Mouse (Mus musculus) adrenal gland, postnatal 4 days (tissue): ENCODE measurements around the gene Mki67. TPM values are rescaled to one million over a fixed set of nuclear protein-coding genes. Genes with fewer than 3 reads are reported as not detected.
A peak's percentile ranks its signal among the peaks of the same experiment; 100 is the strongest.

Experiments used
- DNase-seq, 2 experiments: peaks; one replicate each; pipeline ENCODE4 v3.0.0; 2021 to 2022; ENCODE audit warnings: low spot score in 2 of 2, mixed read lengths in 2 of 2
- total RNA-seq, 2 experiments: library from RNA; stranded (reverse); gene quantifications; 2 replicates each; pipeline ENCODE4 v1.2.3; 2021

The Mki67 gene
- total RNA-seq, 2 experiments from 2014 or later, result 68.1 to 95.6 TPM

DNA sequence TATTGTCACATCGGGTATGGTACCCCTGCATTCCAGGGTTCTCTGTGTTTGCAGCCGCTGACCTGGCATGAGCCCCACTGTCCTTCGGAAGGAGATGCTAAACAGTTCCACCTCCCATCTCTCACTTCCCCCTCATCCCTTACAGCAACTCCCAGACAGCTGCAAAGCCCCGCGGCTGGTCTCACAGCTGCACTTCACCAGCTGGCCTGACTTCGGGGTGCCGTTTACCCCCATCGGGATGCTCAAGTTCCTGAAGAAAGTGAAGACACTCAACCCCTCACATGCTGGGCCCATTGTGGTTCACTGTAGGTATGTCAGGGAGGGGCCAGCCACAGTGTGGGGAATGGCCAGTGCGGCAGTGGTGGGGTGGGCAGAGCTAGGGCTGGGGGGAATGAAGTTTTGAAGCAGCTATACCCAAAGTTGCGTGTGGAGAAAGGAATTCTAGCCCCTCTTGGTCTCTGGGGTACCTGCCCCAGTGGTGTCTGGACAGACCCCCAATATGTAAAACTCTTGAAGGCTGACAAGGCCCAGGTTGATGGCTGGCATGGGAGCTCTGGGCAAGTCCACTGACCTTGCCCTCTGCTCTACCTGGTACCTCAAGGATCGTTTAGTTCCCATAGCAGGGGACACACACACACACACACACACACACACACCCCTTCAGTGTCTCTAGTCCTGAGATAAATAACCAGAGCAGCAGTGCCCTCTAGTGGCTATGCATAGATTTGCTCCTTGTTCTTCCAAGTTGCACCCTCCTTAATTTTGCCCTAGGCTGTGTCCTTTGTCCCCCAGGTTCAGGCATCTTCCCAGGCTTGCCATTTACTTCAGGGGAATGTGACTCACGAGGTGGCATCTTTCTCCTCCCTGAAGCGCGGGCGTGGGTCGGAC lies 47.1 kb downstream of the Mki67 start:
- DNase-seq, result peak in 1 of 2 experiments; percentile 30

DNA sequence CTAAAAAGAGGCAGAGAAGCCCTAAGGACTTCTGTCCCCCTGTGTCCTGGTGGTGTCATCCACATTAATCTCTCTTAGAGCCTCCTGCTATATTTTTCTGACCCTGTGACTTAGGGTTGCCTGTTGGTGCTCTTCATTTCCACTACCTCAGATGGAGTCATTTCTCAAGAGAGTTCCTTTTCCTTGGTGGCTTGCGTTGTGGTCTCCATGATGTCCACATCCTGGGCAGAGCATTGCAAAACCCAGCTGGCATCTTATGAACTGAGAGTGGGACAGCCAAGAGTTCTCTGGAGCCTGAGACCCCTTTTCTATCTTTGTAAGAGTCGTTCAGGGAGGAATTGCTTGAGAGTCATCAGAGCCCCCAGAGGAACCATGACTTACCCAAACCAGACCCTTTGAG lies 49.8 kb downstream of the Mki67 start:
- no peak for DNase-seq

DNA sequence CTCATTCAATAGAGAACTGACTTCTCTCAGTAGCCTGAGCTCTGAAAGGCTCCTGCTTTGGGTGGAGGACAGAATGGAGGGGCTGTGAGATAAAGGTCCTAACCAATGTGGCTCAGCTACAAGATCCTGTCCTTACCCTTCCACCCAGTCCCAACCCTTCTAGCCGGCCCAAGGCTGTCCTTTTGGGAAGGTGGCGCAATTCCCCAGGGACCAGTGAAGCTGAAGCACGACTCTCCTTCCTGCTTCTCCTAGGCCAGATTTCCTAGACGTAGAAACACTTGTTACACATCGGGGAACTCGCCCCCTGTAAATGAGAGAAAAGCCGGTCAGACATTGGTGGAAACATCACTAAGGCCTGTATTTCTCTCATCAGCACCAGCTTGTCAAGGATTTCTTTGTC lies 52.0 kb downstream of the Mki67 start:
- DNase-seq, result no peak

DNA sequence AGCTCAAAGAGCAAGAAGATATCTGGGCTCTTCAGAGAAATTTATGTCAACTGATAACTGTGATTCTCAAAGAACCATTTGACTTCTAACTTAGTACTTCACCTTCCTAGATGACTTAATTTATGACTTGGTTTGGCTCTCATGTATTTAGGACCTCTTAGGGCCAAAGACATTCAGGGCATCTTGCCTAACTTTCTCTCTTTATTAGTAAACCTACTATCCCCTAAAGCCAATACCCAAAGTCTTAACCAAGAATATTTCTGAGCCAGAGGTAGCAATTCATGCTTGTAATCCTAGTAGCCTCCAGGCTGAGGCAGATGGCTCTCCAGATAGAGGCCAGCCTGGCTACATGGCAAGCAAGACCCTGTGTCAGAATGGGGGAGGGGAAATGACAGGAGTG lies 55.8 kb downstream of the Mki67 start:
- DNase-seq, result no peak

DNA sequence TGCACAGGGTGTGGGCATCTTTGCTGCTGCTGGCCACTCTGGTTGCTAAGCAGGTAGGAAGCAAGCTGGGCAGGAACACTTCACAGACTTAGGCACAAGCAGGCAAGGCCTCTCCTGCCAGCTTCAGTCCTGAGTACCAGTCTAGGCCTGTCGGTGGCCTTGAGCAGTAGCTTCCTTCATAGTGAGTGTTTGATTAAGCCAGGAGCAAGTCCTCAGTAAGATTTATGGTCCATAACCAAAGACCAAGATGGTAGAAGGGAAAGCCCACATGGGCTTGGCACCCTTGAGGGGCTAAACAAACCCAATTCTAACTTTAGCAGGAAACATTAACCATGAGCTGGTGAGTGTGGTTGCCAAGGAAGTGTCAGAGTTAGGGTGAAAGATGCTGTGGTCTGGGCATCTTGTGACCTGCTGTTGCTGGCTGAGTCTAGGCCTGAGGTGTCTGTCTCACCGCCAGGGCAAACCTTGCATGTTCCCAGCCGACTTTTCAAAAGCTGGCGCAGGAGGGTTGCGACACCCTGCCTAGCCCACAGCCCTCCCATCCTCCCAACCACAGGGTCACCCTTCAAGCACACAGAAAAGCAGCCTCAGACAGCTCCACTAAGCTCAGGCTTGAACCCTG lies 56.7 kb downstream of the Mki67 start:
- DNase-seq, result no peak

DNA sequence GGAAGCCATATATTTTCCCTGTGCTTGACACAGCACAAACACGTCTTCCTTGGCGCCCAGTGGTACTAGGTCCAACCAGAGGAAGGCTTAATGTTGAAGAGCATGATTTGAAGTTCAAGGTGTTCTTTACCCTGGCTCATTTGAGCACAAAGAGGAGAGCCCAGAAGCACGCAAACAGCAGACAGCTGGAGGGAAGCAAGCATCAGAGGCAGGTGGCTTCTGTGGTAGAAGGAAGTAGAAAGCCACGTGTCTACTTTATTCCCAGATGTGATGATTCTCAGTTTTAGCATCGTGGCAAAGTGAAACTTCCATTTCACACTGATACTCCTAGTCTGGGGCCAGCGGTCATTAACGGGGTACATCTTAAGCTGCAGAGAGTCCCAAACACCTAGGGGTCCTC lies 58.0 kb downstream of the Mki67 start:
- no peak for DNase-seq

DNA sequence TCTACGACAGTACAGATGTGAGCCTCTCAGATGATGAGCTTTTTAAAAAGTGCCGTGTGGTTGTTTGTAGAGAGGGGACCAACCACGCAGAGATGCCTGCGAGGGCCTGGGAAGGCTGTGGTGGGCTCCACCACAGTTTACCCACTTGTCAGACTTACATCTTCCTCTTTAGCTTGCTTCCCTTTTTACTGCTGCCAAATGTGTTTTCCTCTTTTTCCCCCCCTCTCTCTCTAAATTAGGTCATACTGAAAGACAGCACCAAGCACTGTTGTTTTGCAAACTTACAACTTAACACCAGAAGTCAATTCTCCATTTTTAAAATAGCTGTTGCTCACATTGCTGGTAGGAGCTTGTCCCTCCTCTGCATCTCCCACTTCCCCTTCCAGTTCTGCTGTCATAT lies 61.0 kb downstream of the Mki67 start:
- DNase-seq, result no peak

DNA sequence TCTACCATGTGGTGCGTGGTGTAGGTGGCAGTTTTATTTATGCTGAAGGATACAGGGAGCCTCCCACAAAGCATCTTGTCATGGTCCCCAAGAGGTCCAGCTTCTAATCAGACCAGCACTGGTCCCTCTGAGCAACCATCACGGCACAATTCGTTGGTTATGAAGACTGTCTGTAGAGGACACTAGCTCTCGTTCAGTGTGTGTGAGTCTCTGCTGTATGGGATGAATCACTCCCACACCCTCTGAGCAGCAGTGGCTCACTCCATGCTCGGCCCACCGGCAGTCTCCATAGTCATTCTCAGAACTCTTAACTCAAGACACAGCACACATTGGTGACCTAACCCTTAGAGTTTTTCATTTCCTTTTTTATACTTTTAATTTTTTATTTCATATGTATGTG lies 61.9 kb downstream of the Mki67 start:
- no peak for DNase-seq

DNA sequence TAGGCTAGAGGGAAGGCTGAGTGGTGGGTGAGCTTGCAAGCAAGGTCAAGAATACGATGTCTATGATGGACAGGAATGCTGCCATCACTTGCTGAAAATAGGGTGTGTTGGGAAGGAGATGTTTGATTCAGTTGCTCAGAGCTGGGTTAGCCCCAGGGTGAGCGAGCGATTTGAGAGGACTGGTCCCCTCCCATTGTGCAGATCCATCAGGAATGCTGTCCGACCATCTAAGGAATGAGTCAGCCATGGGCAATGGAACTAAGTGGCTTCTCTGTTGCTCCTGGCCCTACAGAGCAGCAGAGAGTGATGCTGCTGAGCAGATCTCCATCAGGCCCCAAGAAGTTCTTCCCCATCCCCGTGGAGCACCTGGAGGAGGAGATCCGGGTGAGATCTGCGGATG lies 62.6 kb downstream of the Mki67 start:
- no peak for DNase-seq

DNA sequence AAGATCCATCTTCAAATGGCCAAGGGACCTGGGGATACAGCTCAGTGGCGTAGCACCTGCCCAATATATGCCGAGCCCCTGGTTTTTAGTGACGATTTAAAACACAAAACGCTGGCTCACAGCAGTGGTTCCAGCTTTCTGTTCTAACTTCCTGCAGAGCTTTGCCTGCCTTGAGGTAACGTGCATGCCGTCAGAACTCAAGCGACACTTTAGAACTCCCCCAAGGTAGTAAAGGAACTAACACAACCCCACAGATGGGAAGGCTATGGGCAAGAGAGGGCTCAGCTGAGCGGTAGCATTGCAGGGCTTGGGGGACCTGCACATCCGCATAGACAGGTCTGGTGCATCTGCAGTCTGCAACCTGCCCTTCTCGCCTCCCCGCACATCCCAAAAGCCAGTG lies 63.4 kb downstream of the Mki67 start:
- DNase-seq, result no peak

DNA sequence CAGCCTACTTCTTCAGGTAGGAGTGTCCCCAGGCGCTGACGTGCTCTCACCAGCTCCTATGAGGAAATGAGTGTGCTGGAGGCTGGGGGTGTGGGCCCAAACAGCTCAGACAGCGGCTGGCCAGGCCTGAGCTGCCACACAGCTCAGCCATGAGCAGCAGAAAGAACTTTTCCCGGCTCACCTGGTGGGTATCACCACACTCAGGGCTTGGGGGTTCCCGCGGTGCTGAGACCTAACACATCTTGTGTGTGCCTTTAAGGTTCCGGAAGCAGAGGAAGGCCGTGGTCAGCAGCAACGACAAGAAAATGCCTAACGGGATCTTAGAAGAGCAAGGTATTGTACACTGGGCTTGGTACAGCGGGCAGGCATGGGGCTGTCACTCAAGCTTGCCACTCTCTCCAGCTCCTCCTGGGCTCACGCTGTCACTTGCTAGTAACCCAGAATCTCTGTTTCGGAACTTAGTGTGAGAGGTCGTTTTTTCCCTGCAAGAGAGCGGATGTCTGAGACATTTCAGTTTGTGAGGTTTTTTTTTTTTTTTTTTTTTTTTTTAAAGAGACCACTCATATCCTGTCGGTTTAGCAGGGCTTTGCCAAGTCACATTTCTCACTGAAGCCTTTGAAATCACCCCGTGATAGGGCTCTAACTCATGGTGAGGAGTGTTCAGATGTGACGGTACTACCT lies 64.2 kb downstream of the Mki67 start:
- no peak for DNase-seq

DNA sequence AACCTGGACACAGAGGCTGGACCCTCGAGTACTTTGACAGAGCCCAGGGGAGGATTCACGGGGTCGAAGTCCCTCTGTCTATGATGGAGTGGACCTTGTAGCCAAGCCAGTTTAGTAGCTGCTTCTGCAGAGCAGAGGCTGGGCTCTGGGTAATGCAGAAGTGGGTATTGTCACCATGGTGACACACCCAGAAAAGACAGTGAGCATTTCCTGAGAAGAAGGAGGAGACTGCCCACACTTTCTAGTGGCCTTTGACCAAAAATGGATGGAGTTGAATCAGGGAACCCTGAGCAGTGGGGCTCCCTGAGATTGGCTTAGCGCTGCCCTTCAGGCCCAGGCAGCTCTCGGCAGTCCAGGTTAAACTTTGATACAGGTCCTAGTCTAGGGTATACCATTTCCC lies 66.1 kb downstream of the Mki67 start:
- no peak for DNase-seq

DNA sequence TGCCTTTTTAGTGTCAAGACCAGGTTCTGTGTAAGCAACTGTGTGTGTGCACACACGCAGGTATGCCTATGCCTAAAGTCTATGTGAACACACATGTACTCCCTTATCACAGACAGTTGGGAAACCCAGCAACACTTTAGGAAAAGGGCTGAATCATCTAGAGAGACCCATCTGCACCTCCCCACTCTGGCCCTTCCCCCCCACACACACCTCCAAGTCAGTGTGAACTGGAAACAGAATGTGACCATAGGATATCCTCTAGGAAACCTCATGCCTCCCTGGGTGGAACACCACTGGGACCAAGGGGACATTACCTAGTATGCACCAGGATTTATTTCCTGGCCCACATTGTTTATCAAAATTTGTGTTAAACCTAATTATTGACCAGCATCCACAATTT lies 66.9 kb downstream of the Mki67 start:
- DNase-seq, result no peak

DNA sequence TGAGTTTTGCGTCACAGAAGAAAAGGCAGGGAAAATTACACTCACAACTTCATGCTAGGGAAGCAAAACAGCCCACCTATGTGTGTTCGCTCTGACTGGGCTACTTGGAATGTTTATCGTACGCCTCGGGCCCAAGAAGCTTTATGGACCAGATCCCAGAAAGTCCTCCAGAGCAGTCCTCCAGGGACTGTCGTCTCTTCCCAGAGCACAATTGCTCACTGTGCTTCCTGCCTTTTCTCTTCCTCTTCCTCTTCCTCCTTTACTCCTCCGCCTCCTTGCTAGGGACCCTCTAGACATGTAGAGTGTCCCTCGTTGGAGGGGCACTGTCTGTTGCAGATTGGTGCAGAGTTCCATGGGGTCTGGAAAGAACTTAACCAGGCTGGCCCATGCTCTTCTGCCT lies 67.3 kb downstream of the Mki67 start:
- DNase-seq, result no peak

DNA sequence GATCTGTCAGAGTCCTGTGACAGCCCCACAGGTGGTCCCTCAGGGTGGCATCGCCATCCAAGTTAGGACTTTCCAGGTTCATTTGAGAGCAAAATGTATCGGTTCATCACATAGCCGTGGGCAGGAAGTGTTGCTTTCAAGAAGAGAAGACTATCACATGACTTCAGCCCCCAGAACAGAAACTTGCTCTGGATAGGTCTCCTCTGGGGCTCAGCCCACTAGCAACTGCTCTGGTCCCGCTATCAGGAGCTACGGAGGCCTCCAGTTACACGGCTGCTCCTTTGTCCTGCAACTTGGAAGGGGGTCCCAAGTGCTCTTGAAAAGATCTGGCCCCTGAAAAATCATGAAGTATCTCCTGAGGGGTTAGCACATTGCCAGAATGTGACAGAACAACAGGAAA lies 69.2 kb downstream of the Mki67 start:
- DNase-seq, result no peak

DNA sequence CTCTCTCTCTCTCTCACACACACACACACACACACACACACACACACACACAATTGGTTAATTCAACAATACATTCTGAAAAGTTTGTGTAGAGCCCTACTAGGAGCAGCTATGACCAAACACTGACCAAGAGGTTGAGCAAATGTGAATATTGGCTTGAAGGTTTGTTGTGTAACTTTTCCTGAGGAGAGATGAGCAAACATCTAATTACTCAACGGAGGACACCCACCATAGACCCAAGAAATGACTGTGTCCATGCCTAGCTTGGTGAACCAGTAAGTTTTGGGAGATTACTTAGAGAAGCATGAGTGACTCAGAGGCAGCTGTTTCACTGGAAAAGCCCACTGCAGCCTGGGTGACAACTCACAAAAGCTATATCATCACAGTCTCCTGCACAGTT lies 71.7 kb downstream of the Mki67 start:
- DNase-seq, result no peak

DNA sequence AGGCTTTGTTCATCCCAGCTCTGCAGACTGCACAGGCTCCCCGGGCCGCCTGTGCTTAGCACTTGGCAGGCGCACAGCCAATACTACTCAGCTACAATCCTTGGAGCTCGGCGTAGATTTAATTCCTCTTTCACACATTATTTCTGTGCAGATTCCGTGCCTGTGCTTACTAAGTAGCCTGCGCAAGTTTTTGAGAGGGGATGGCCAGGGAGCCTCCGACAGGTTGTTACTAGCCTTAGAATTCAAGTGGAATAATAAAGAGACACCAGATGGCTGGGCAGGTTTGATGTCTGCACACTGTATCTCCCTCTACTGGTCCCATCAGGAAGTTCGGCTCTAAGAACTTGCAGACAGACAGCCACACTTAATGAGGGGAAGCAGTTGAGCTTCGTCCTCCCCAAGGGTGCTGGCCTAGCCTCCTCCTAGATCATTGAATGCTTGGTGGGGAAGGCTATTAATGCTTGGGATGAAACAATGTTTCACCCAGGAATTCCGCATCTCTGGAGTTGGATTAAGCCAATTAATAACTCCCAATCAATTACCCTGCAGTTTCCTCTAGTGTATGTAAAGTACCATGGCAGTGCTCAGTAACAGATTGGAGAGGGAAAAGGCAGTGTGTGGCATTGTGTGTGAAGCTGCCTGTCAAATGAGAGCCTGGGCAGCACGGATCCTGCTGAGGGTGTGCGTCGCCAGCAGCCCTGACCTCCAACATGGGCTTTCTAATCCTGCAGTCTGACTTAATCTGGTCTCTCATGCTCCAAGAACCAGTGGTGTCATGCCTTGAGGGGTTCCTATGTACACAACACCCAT lies 74.3 kb downstream of the Mki67 start:
- DNase-seq, result no peak
